Mouse (Mus musculus): Measurements from ENCODE around the gene Olfr160. TPM values are rescaled to one million over a fixed set of nuclear protein-coding genes. Genes with fewer than 3 reads are reported as not detected.

Olfr160 gene
- polyA plus RNA-seq, 1 experiment from 2014 or later = not detected

DNA sequence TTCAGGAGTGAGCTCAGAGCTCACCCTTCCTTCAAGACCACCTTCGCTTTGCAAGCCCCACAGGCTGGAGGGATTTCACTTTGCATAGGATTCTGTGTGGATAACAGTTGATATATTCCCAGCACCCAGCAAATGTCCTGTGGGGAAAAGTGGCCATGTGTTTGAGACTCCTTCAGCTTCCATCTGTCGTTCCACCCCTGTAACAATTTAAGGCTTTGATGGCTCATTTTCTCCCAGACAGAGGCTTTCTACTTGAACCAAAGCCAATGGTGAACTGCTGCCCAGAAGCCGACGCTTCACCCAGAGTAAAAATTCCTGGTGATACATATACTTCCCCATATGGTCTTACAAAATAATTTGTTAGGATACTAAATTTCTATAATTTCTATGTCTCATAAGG is 40.8 kb downstream of the Olfr160 start:
- WGBS = 81% methylated on average over 4 of the region's 4 CpGs

DNA sequence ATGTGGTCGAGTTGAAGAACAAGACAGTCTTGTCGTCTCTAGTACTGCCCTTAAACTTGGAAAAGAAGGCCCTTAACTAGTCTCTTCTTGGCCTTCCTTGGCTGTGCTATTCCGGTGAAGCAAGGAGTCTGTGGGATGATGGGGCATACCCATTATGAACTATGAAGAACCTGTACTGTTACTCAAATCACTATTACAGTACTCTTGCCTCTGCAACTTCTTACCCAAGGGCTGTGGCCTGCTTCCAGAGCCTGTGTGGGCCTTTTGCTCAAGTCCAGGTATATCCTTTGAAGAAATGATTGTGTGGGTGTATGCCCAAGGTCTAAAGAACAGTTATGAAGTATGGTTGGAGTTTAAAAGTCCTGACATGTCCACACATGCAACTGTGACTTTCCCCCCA is 45.8 kb downstream of the Olfr160 start:
- Histone ChIP-seq H3K4me3 (no peak overlapping the region), H3K27ac (no peak overlapping the region), H3K36me3 (ENCODE audit: poor library complexity, severe bottlenecking) (no peaks in the 10 kb centered on the region), H3K9ac (no peak overlapping the region), H3K4me2 (no peak overlapping the region), H3K4me1 (no peaks in the 10 kb centered on the region), H3K27me3 (no peaks in the 10 kb centered on the region), H3K9me3 (replicated peaks) (no peaks in the 10 kb centered on the region)
- ATAC-seq = no peak
- 83% methylated on average over 3 of the region's 3 CpGs for WGBS

More for the DNA sequence above, 40.8 kb downstream of the Olfr160 start:
- H3K4me2 ChIP-seq = no peak overlapping the region
- H3K27me3 ChIP-seq = no peaks in the 10 kb centered on the region
- no peak overlapping the region for H3K27ac ChIP-seq
- no peak for ATAC-seq
- H3K9ac ChIP-seq = no peak overlapping the region
- H3K4me3 ChIP-seq = no peak overlapping the region
- H3K9me3 ChIP-seq (replicated peaks) = no peaks in the 10 kb centered on the region
- no peaks in the 10 kb centered on the region for H3K36me3 ChIP-seq (ENCODE audit: poor library complexity, severe bottlenecking)
- no peaks in the 10 kb centered on the region for H3K4me1 ChIP-seq

DNA sequence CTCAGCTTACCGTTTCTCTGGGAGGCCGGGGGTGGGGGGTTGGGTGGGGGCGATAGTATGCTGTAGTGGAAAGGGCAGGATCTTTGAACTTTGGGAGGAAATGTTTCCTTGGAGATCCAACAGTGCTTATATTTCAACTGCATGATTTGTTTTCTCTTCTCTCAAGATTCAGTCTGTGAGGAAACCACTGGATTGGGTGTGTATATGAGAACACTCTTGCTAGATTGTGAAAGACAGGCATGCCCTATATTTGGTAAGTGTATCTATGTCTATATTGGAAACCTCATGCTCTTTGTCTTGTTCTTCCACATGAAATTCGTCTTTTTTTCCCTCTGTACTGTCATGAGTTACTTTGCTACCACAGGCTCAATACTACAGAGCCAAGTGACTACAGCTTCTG is 46.4 kb downstream of the Olfr160 start:
- Histone ChIP-seq H3K4me3 (no peak overlapping the region), H3K9ac (no peak overlapping the region), H3K9me3 (replicated peaks) (no peaks in the 10 kb centered on the region), H3K27ac (no peak overlapping the region), H3K36me3 (ENCODE audit: poor library complexity, severe bottlenecking) (no peaks in the 10 kb centered on the region), H3K4me2 (no peak overlapping the region), H3K27me3 (no peaks in the 10 kb centered on the region), H3K4me1 (no peaks in the 10 kb centered on the region)
- no peak for ATAC-seq
- 81% methylated on average over 4 of the region's 4 CpGs for WGBS

DNA sequence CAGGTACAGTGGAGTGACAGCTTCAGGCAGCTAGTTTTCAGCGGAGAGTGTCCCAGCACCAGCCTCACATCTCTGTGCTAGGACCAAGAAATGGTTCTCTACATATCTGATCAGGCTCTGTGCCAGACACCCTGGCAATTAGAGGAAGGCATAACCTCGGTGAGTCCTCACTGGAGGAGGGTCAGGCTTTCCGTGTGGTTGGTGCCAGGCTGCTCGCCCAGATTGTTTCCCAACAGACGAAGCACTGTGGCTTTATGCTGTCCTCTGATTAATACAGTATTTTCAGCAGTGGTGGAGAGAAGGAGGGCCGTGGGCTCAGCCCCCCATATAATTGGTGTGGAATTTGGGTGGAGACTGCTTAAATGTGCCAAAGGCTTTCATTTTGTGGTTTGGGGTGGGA is 46.9 kb downstream of the Olfr160 start, which contains the start of gene Panx3:
Gene Panx3 (minus strand): TSS at position 121 of the 400 bp plus-strand sequence.
- no peaks in the 10 kb centered on the region for H3K36me3 ChIP-seq (ENCODE audit: poor library complexity, severe bottlenecking)
- no peaks in the 10 kb centered on the region for H3K9me3 ChIP-seq (replicated peaks)
- H3K27ac ChIP-seq = no peak within 1 kb of the TSS
- H3K9ac ChIP-seq = no peak within 1 kb of the TSS
- H3K27me3 ChIP-seq = no peaks in the 10 kb centered on the region
- H3K4me1 ChIP-seq = no peaks in the 10 kb centered on the region
- H3K4me2 ChIP-seq = no peak within 1 kb of the TSS
- H3K4me3 ChIP-seq = no peak within 1 kb of the TSS
- ATAC-seq = no peak
- WGBS = 68% methylated on average over 6 of the region's 6 CpGs

DNA sequence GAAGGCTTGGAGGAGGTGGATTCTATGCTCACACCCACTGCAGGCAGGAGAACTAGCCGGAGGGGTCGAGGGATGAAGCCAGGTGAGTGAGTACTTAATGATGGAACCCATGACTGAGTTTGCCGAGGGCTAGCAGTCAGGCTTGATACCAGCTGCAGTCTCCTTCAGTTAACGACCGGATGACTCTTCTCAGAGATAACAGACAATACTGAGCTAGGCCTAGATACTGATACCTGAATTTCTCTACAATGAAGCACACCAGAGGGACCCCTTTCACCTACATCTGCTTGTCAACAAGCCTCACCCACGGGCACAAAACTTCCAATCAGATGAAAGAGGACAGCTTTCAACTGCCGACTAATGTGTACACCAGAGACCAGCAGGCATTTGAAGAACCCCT is 50.0 kb downstream of the Olfr160 start:
- ATAC-seq = no peak
- no peaks in the 10 kb centered on the region for H3K9me3 ChIP-seq (replicated peaks)
- 82% methylated on average over 7 of the region's 7 CpGs for WGBS

DNA sequence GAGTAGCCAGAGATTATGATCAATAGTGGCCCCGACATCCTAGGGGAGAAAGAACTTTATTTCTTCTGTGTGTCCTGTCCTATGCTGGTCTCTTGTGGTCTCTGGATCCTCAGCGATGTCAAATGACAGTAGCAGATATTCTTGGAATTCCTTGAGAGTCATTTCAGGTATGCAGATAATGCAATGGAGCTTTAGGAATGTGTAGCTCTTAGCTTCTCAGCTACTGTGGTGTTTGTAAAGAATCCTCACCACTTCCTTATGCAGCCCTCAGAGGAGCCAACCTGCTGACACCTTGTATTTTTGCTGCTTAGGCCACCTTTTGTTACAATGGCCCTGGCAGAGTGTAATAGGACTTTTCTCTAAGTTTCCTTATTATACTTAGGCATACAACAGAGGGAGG is 51.4 kb downstream of the Olfr160 start:
- Histone ChIP-seq H3K9ac (no peak overlapping the region), H3K4me2 (no peak overlapping the region), H3K27me3 (no peaks in the 10 kb centered on the region), H3K36me3 (ENCODE audit: poor library complexity, severe bottlenecking) (no peaks in the 10 kb centered on the region), H3K4me3 (no peak overlapping the region), H3K27ac (no peak overlapping the region), H3K4me1 (no peaks in the 10 kb centered on the region), H3K9me3 (replicated peaks) (no peaks in the 10 kb centered on the region)
- no peak for ATAC-seq
- 79% methylated on average over 2 of the region's 2 CpGs for WGBS

More for the DNA sequence above, 50.0 kb downstream of the Olfr160 start:
- H3K4me1 ChIP-seq = no peaks in the 10 kb centered on the region
- H3K36me3 ChIP-seq (ENCODE audit: poor library complexity, severe bottlenecking) = no peaks in the 10 kb centered on the region
- no peak overlapping the region for H3K4me3 ChIP-seq
- H3K9ac ChIP-seq = no peak overlapping the region
- no peak overlapping the region for H3K27ac ChIP-seq
- no peak overlapping the region for H3K4me2 ChIP-seq
- H3K27me3 ChIP-seq = no peaks in the 10 kb centered on the region

DNA sequence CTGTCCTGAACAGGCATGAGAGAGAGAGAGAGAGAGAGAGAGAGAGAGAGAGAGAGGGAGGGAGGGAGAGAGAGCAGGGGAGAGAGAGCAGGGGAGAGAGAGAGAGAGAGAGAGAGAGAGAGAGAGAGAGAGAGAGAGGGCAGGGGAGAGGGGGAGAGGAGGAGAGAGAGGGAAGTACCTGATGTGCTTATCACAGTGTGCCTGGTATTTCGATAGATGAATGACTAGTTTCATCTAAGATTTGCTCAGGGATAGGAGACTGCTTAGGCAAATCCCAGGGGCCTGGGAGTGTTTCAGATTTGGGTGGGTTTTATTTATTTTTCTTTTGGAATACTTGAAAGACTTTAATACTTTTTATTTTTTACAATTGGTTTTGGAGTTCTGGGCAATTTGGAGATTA is 52.8 kb downstream of the Olfr160 start:
- no peak for ATAC-seq
- Histone ChIP-seq H3K4me2 (no peak overlapping the region), H3K27me3 (no peaks in the 10 kb centered on the region), H3K4me1 (no peaks in the 10 kb centered on the region), H3K9me3 (replicated peaks) (no peaks in the 10 kb centered on the region), H3K36me3 (ENCODE audit: poor library complexity, severe bottlenecking) (no peaks in the 10 kb centered on the region), H3K27ac (no peak overlapping the region), H3K9ac (no peak overlapping the region), H3K4me3 (no peak overlapping the region)
- WGBS = 92% methylated on average over 1 of the region's 1 CpGs

DNA sequence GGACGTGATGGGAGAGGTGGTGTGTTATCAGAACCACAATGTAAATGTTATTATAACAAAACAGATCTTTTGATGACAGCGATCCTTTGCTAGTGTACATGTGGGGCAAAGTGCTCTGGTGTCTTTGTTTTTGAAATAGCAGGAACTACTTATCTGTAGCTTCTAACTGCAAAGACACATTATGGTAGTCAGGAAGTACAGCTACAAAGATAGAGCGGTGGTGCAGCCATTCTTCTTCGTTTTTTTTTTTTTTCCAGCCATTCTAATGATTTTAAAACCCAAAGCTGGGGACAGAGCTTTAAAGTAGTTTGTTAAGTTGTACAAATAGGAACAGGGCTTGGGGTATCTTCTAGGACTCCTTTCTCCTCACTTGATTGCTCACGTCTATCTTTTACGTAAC is 56.6 kb downstream of the Olfr160 start:
- H3K27ac ChIP-seq = no peak overlapping the region
- no peaks in the 10 kb centered on the region for H3K27me3 ChIP-seq
- no peak overlapping the region for H3K4me2 ChIP-seq
- peaks cover under 1% of the 10 kb centered on the region; the same call in 1 of the 2 replicates for H3K36me3 ChIP-seq (ENCODE audit: poor library complexity, severe bottlenecking)
- no peak overlapping the region for H3K9ac ChIP-seq
- 85% methylated on average over 6 of the region's 6 CpGs for WGBS
- no peak for ATAC-seq
- H3K4me1 ChIP-seq = peaks cover 12% of the 10 kb centered on the region
- no peaks in the 10 kb centered on the region for H3K9me3 ChIP-seq (replicated peaks)
- no peak overlapping the region for H3K4me3 ChIP-seq

Other genes with a start within 250 kb of the Olfr160 start
- 32.3 and 38.1 TPM in 2 replicates for gene Msantd2, start 226.9 kb downstream of the Olfr160 start, polyA plus RNA-seq (2015; fragmentation: Nextera tagmentation; extraction: Ambion mirVana)
- 29.7 and 31.5 TPM in 2 replicates for gene Esam, start 188.2 kb downstream of the Olfr160 start, polyA plus RNA-seq (2015; fragmentation: Nextera tagmentation; extraction: Ambion mirVana)
- gene Vsig2, start 177.0 kb downstream of the Olfr160 start, polyA plus RNA-seq (2015; fragmentation: Nextera tagmentation; extraction: Ambion mirVana) = 0.26 and 0.42 TPM in 2 replicates
- 2.0 and 4.5 TPM in 2 replicates for gene Nrgn, start 163.3 kb downstream of the Olfr160 start, polyA plus RNA-seq (2015; fragmentation: Nextera tagmentation; extraction: Ambion mirVana)
- 7.0 and 8.3 TPM in 2 replicates for gene Siae, start 160.6 kb downstream of the Olfr160 start, polyA plus RNA-seq (2015; fragmentation: Nextera tagmentation; extraction: Ambion mirVana)
- gene Spa17, start 102.5 kb downstream of the Olfr160 start, polyA plus RNA-seq (2015; fragmentation: Nextera tagmentation; extraction: Ambion mirVana) = 13.1 and 15.9 TPM in 2 replicates
- 92.9 and 99.1 TPM in 2 replicates for gene Tbrg1, start 58.9 kb downstream of the Olfr160 start, polyA plus RNA-seq (2015; fragmentation: Nextera tagmentation; extraction: Ambion mirVana)
- gene Panx3, start 47.0 kb downstream of the Olfr160 start, polyA plus RNA-seq (2015; fragmentation: Nextera tagmentation; extraction: Ambion mirVana) = 0.18 TPM in 1 of 2 replicates, not detected in the other
- not detected in 2 replicates for gene Olfr874, start 28.9 kb upstream of the Olfr160 start, polyA plus RNA-seq (2015; fragmentation: Nextera tagmentation; extraction: Ambion mirVana)
- not detected in 2 replicates for gene Olfr875, start 55.6 kb upstream of the Olfr160 start, polyA plus RNA-seq (2015; fragmentation: Nextera tagmentation; extraction: Ambion mirVana)
- gene Olfr876, start 86.8 kb upstream of the Olfr160 start, polyA plus RNA-seq (2015; fragmentation: Nextera tagmentation; extraction: Ambion mirVana) = not detected in 2 replicates
- not detected in 2 replicates for gene Olfr877, start 138.0 kb upstream of the Olfr160 start, polyA plus RNA-seq (2015; fragmentation: Nextera tagmentation; extraction: Ambion mirVana)
- gene Olfr145, start 180.5 kb upstream of the Olfr160 start, polyA plus RNA-seq (2015; fragmentation: Nextera tagmentation; extraction: Ambion mirVana) = not detected in 2 replicates
- not detected in 2 replicates for gene Olfr878, start 201.6 kb upstream of the Olfr160 start, polyA plus RNA-seq (2015; fragmentation: Nextera tagmentation; extraction: Ambion mirVana)